Mouse (Mus musculus): Measurements from ENCODE around the gene Cfap298.

Cfap298 gene

GRCm38 (mm10) chr16:90916040-90916481 is 18.9 kb downstream of the Cfap298 start:
- in situ Hi-C loops (cut with MboI, MseI), result no loop called here

- in situ Hi-C loops (cut with MboI, MseI), result no loop called here
Measured at GRCm38 (mm10) chr16:90911766-90912165, 23.1 kb downstream of the Cfap298 start.

GRCm38 (mm10) chr16:90910855-90911533 is 23.9 kb downstream of the Cfap298 start:
- in situ Hi-C loops (cut with MboI, MseI), result no loop called here

- in situ Hi-C loops (cut with MboI, MseI), result loop anchor here in 1 of 2 experiments (10.0 kb wide), 1 partner anchor 212 kb away; no protein-coding TSS in a partner anchor
Measured at GRCm38 (mm10) chr16:90907250-90907649, 27.7 kb downstream of the Cfap298 start.

GRCm38 (mm10) chr16:90903300-90903699 is 31.6 kb downstream of the Cfap298 start:
- in situ Hi-C loops (cut with MboI, MseI), result loop anchor here in 1 of 2 experiments (10.0 kb wide), 1 partner anchor 208 kb away; no protein-coding TSS in a partner anchor

- in situ Hi-C loops (cut with MboI, MseI), result loop anchor here in 1 of 2 experiments (10.0 kb wide), 1 partner anchor 207 kb away; no protein-coding TSS in a partner anchor
Measured at GRCm38 (mm10) chr16:90901364-90901763, 33.5 kb downstream of the Cfap298 start.

GRCm38 (mm10) chr16:90899498-90899897 is 35.4 kb downstream of the Cfap298 start:
- in situ Hi-C loops (cut with MboI, MseI), result no loop called here

- in situ Hi-C loops (cut with MboI, MseI), result no loop called here
Measured at GRCm38 (mm10) chr16:90897651-90898050, 37.3 kb downstream of the Cfap298 start.

GRCm38 (mm10) chr16:90893792-90894191 is 41.1 kb downstream of the Cfap298 start:
- in situ Hi-C loops (cut with MboI, MseI), result no loop called here

GRCm38 (mm10) chr16:90893019-90893418 is 41.9 kb downstream of the Cfap298 start:
- in situ Hi-C loops (cut with MboI, MseI), result no loop called here

GRCm38 (mm10) chr16:90892081-90892480 is 42.8 kb downstream of the Cfap298 start:
- in situ Hi-C loops (cut with MboI, MseI), result no loop called here

- in situ Hi-C loops (cut with MboI, MseI), result no loop called here
Measured at GRCm38 (mm10) chr16:90891601-90892000, 43.3 kb downstream of the Cfap298 start.

GRCm38 (mm10) chr16:90890683-90891082 is 44.2 kb downstream of the Cfap298 start:
- in situ Hi-C loops (cut with MboI, MseI), result no loop called here

- in situ Hi-C loops (cut with MboI, MseI), result no loop called here
Measured at GRCm38 (mm10) chr16:90885781-90886565, 48.9 kb downstream of the Cfap298 start.

GRCm38 (mm10) chr16:90885351-90885750 is 49.6 kb downstream of the Cfap298 start:
- in situ Hi-C loops (cut with MboI, MseI), result no loop called here

GRCm38 (mm10) chr16:90882501-90882977 is 52.4 kb downstream of the Cfap298 start:
- in situ Hi-C loops (cut with MboI, MseI), result no loop called here

GRCm38 (mm10) chr16:90878135-90878860 is 56.6 kb downstream of the Cfap298 start:
- in situ Hi-C loops (cut with MboI, MseI), result no loop called here
